Mouse (Mus musculus) heart, postnatal 36 days (tissue): ENCODE data around the gene Ranbp2. TPM values are rescaled to one million over a fixed set of nuclear protein-coding genes. Genes with fewer than 3 reads are reported as not detected.

ENCODE experiments used
- DNase-seq, 2 experiments: peaks; one replicate each; pipeline ENCODE4 v3.0.0; 2021 to 2022
- intact Hi-C: fragments of 180-260 bp; cut with DNase I; formaldehyde crosslinking; loops from one replicate; pipeline ENCODE4 v1.15.1; 2025
- total RNA-seq, 2 experiments: library from RNA; stranded (reverse); gene quantifications; 2 replicates each; pipeline ENCODE4 v1.2.3; 2021

The Ranbp2 gene
- 10 to 100 TPM; 45.1 to 54.4 TPM for total RNA-seq

GRCm38 (mm10) chr10:58446384-58447279 is at the start of gene Ranbp2:
Gene Ranbp2 (plus strand): TSS chr10:58446920.
- intact Hi-C loops = loop anchor here (5.0 kb wide), 3 partner anchors 39 to 189 kb away; partner anchors contain the start of genes Ccdc138 and Gcc2
- DNase-seq = peak; percentile 97

- intact Hi-C loops = no loop called here
- DNase-seq = no peak
Measured at GRCm38 (mm10) chr10:58398941-58399340, 47.8 kb upstream of the Ranbp2 start.

GRCm38 (mm10) chr10:58401838-58402237 is 44.9 kb upstream of the Ranbp2 start:
- intact Hi-C loops = loop anchor here (2.0 kb wide), 1 partner anchor 17 kb away; no protein-coding TSS in a partner anchor
- DNase-seq = no peak

- DNase-seq = no peak
- intact Hi-C loops = loop anchor here (5.0 kb wide), 2 partner anchors 32 to 43 kb away; partner anchors contain the start of gene Ranbp2
Measured at GRCm38 (mm10) chr10:58404639-58405038, 42.1 kb upstream of the Ranbp2 start.

GRCm38 (mm10) chr10:58405285-58405948 is 41.3 kb upstream of the Ranbp2 start:
- DNase-seq = no peak
- intact Hi-C loops = loop anchor here (5.0 kb wide), 2 partner anchors 33 to 42 kb away; partner anchors contain the start of gene Ranbp2

- intact Hi-C loops = loop anchor here (5.0 kb wide), 2 partner anchors 34 to 41 kb away; partner anchors contain the start of gene Ranbp2
- DNase-seq = no peak
Measured at GRCm38 (mm10) chr10:58405949-58406305, 40.8 kb upstream of the Ranbp2 start.

GRCm38 (mm10) chr10:58412331-58412730 is 34.4 kb upstream of the Ranbp2 start:
- intact Hi-C loops = no loop called here

GRCm38 (mm10) chr10:58412852-58413251 is 33.9 kb upstream of the Ranbp2 start:
- no peak for DNase-seq
- intact Hi-C loops = no loop called here

More at GRCm38 (mm10) chr10:58412331-58412730, 34.4 kb upstream of the Ranbp2 start:
- DNase-seq = no peak

- intact Hi-C loops = no loop called here
- DNase-seq = no peak
Measured at GRCm38 (mm10) chr10:58416702-58417101, 30.0 kb upstream of the Ranbp2 start.

- intact Hi-C loops = no loop called here
- no peak for DNase-seq
Measured at GRCm38 (mm10) chr10:58418290-58418971, 28.3 kb upstream of the Ranbp2 start.

- no peak for DNase-seq
- intact Hi-C loops = no loop called here
Measured at GRCm38 (mm10) chr10:58427930-58428329, 18.8 kb upstream of the Ranbp2 start.

GRCm38 (mm10) chr10:58445850-58446249 is 870 bp upstream of the Ranbp2 start:
- intact Hi-C loops = loop anchor here (5.0 kb wide), 3 partner anchors 39 to 189 kb away; partner anchors contain the start of genes Ccdc138 and Gcc2
- DNase-seq = no peak

GRCm38 (mm10) chr10:58447280-58447781 is 611 bp downstream of the Ranbp2 start:
- intact Hi-C loops = loop anchor here (5.0 kb wide), 3 partner anchors 40 to 190 kb away; partner anchors contain the start of genes Ccdc138 and Gcc2
- DNase-seq = no peak

- intact Hi-C loops = no loop called here
Measured at GRCm38 (mm10) chr10:58451575-58451974, 4.9 kb downstream of the Ranbp2 start.

GRCm38 (mm10) chr10:58452185-58452584 is 5.5 kb downstream of the Ranbp2 start:
- intact Hi-C loops = no loop called here
- no peak for DNase-seq

More at GRCm38 (mm10) chr10:58451575-58451974, 4.9 kb downstream of the Ranbp2 start:
- DNase-seq = no peak

- DNase-seq = no peak
- intact Hi-C loops = loop anchor here (5.0 kb wide), 1 partner anchor 173 kb away; no protein-coding TSS in a partner anchor
Measured at GRCm38 (mm10) chr10:58459896-58460295, 13.2 kb downstream of the Ranbp2 start.

- no peak for DNase-seq
- intact Hi-C loops = no loop called here
Measured at GRCm38 (mm10) chr10:58477086-58477755, 30.5 kb downstream of the Ranbp2 start.

- intact Hi-C loops = no loop called here
- DNase-seq = no peak
Measured at GRCm38 (mm10) chr10:58478071-58478578, 31.4 kb downstream of the Ranbp2 start.

GRCm38 (mm10) chr10:58479954-58480490 is 33.3 kb downstream of the Ranbp2 start:
- intact Hi-C loops = no loop called here

More at GRCm38 (mm10) chr10:58479954-58480490, 33.3 kb downstream of the Ranbp2 start:
- DNase-seq = no peak
